Mouse (Mus musculus) hindbrain, embryonic 12.5 days (tissue): Measurements from ENCODE around the gene Gm9857. TPM values are rescaled to one million over a fixed set of nuclear protein-coding genes. Genes with fewer than 3 reads are reported as not detected.

Experiments
- ATAC-seq: fragments of 200-750 bp; cut with Nextera tagmentation; 2 replicates; pipeline ENCODE4 v1.8.0; 2017; ENCODE audit warnings: moderate TSS enrichment; ENCODE audit not compliant: low FRiP score
- H3K27ac ChIP-seq: fragments of 300-500 bp; sonication (generic); 2 replicates; pipeline ENCODE4 v1.5.1; 2016; ENCODE audit warnings: mild to moderate bottlenecking
- H3K27me3 ChIP-seq: fragments of 300-500 bp; sonication (generic); 2 replicates; pipeline ENCODE4 v1.6.1; 2016; ENCODE audit warnings: mild to moderate bottlenecking
- H3K36me3 ChIP-seq: fragments of 300-500 bp; sonication (generic); 2 replicates; pipeline ENCODE4 v1.6.1; 2016; ENCODE audit warnings: mild to moderate bottlenecking
- H3K4me1 ChIP-seq: fragments of 300-500 bp; sonication (generic); 2 replicates; pipeline ENCODE4 v1.6.1; 2016
- H3K4me2 ChIP-seq: fragments of 300-500 bp; sonication (generic); replicated peaks from 2 replicates; pipeline ENCODE4 v1.6.1; 2016; ENCODE audit warnings: mild to moderate bottlenecking
- H3K4me3 ChIP-seq: fragments of 300-500 bp; sonication (generic); 2 replicates; pipeline ENCODE4 v1.5.1; 2016; ENCODE audit warnings: mild to moderate bottlenecking
- H3K9ac ChIP-seq: fragments of 300-500 bp; sonication (generic); 2 replicates; pipeline ENCODE4 v1.6.1; 2016; ENCODE audit warnings: mild to moderate bottlenecking, moderate library complexity
- H3K9me3 ChIP-seq: fragments of 300-500 bp; sonication (generic); replicated peaks from 2 replicates; pipeline ENCODE4 v1.6.1; 2016; ENCODE audit warnings: mild to moderate bottlenecking
- WGBS: fragments of 180-500 bp; shearing (Covaris S2); methylation state at CpG from one replicate; pipeline ENCODE4 v1.1.7; 2016; 5-methylcytosine and 5-hydroxymethylcytosine counted together
- polyA plus RNA-seq: library from polyadenylated mRNA; unstranded; fragments of >200 nt; fragmentation: Nextera tagmentation; extraction: Ambion mirVana; gene quantifications from 2 replicates; pipeline ENCODE4 v1.2.1, GENCODE M21; 2016

Gene Gm9857
- polyA plus RNA-seq, 1 experiment from 2014 or later: not detected

DNA sequence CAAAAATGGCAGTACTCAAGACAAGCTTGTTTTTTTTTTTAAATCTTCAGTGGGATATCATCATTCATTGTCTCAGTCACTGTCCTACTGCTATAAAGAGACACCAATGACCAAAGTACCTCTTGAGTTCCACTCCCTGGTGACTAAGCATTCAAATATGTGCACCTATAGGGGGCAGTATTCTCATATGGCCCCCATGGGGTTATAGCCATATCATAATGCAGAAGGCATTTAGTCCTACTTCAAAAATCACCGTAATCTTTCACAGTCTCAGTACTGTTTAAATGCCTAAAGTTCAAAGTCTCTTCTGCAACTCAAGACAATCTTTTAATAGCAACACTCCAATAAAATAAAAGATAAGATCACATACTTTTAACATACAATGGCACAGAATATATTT lies 21.4 kb downstream of the Gm9857 start:
- Histone ChIP-seq H3K27me3 (no peaks in the 10 kb centered on the region), H3K9ac (no peak overlapping the region), H3K27ac (no peak overlapping the region), H3K4me1 (no peaks in the 10 kb centered on the region), H3K4me2 (no peak overlapping the region), H3K4me3 (no peak overlapping the region), H3K36me3 (no peaks in the 10 kb centered on the region), H3K9me3 (no peaks in the 10 kb centered on the region)
- ATAC-seq: no peak
- 100% methylated on average over 1 of the region's 1 CpGs for WGBS

DNA sequence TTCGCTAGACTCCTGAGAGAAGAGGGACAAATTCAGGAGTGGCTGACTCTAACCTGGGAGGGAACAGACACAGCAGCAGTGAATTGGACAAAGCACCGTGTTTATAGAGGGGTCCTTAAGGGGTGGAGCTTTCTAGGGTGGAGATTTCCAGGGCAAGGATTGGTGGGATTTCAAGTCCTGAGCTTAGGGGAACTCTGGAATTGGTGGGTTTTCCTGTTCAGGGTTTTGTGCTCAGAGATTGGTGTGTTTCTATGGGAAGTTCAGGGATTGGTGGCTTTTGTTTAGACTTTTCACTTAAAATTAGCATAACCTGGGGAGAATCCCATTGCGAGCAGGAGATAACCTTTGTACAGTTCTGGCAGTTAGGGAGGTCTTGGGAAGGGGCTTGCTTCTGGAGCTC lies 22.3 kb downstream of the Gm9857 start:
- Histone ChIP-seq H3K4me1 (no peaks in the 10 kb centered on the region), H3K4me3 (no peak overlapping the region), H3K27me3 (no peaks in the 10 kb centered on the region), H3K9ac (no peak overlapping the region), H3K9me3 (no peaks in the 10 kb centered on the region), H3K36me3 (no peaks in the 10 kb centered on the region), H3K27ac (no peak overlapping the region), H3K4me2 (no peak overlapping the region)
- WGBS: 63% methylated on average over 3 of the region's 3 CpGs
- no peak for ATAC-seq

DNA sequence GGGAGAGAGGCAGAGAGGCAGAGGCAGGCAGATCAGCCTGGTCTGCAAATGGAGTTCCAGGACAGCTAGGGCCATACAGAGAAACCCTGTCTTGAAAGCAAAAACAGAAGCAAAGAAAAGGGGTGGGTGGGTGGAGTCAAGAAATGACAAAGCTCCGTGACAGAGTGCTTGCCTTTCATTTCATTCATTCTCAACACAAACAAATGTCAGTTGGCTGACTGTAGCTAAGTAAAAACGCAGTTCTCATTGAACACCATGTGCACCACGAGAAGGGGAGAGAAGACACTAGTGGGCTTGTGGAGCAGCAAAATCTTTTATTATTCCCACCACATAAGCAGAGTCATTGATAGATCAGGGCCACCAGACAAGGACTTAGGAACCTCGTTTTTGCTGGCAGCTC lies 23.4 kb downstream of the Gm9857 start:
- Histone ChIP-seq H3K9ac (no peak overlapping the region), H3K4me2 (no peak overlapping the region), H3K27ac (no peak overlapping the region), H3K36me3 (no peaks in the 10 kb centered on the region), H3K9me3 (no peaks in the 10 kb centered on the region), H3K4me1 (0 out of 2 replicates have a peak, but pooled peaks cover 6% of the 10 kb centered on the region), H3K4me3 (no peak overlapping the region), H3K27me3 (no peaks in the 10 kb centered on the region)
- 37% methylated on average over 4 of the region's 4 CpGs for WGBS
- ATAC-seq: no peak

DNA sequence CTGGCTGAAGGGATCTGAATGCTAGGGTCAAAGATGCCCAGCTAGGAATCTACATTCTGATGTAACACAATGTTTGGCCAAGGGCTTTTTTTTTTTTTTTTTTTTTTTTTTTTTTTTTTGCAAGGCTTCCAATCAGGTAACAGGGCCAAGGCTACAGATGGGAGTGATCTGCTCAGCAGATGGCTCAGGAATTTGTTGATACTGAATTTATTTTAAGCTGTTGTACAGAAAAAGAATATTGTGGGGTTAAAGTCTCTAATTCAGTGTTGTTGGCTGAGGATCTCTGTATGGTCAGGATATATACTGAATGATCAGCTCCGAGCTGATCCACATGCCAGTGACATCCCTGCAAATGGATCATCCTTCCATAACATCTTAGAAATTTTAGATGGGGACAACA lies 24.2 kb downstream of the Gm9857 start:
- 90% methylated on average over 1 of the region's 1 CpGs for WGBS
- H3K4me3 ChIP-seq: no peak overlapping the region
- no peak overlapping the region for H3K9ac ChIP-seq
- no peaks in the 10 kb centered on the region for H3K9me3 ChIP-seq
- H3K27me3 ChIP-seq: no peaks in the 10 kb centered on the region
- no peak overlapping the region for H3K4me2 ChIP-seq
- no peak for ATAC-seq
- no peaks in the 10 kb centered on the region for H3K36me3 ChIP-seq
- H3K27ac ChIP-seq: no peak overlapping the region
- 0 out of 2 replicates have a peak, but pooled peaks cover 6% of the 10 kb centered on the region for H3K4me1 ChIP-seq

DNA sequence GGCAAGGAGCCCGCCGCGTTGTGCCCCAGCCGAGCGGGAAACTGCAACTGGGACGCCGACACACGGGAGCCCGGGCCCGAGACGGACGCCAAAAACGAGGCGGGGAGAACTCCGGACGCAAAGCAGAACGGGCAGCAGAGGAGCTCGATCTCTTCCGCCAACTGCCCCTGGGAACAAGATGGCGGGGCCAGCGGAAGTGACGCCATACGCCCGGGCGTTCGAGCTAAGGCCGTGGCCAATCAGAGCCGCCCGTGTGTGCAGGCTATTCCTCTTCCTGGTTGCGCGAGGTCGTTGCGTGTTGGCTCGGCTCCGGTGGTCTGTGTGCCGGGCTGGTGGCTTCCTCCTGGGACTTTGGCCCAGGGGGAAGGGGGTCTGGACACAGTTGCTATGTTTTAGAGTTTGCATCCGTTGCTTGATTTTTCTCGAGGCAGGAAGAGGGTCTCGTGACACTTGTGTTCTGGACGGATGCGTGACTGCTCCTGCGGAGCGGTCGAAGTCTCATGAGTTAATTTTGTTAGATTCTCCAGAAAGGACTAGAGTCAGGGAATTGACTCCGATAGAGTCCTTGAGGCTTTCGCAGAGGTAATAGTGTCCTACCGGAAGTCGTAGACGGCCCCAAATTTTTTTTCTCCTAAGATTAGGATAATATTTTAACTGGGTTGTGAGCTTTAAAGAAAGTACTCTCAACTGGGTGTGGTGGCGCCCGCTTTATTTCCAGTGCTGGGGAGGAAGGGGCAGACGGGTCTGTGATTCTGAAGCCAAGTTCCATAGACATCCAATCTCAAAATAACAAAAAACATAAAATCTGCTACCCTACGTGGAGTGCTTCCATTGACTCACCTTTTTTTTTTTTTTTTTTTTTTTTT lies 28.5 kb downstream of the Gm9857 start, which contains the start of gene Prpf38b:
Gene Prpf38b (minus strand): TSS at position 180 of the 866 bp plus-strand sequence.
- WGBS: 1% methylated on average over 53 of the region's 53 CpGs
- peaks cover 22% of the 10 kb centered on the region for H3K4me1 ChIP-seq
- H3K27ac ChIP-seq: peak within 1 kb of the TSS; percentile 96
- peak; percentile 99 for ATAC-seq
- peak within 1 kb of the TSS; percentile 88 for H3K4me3 ChIP-seq
- peaks cover 13% of the 10 kb centered on the region for H3K36me3 ChIP-seq
- H3K9me3 ChIP-seq: no peaks in the 10 kb centered on the region
- peak within 1 kb of the TSS; percentile 94 for H3K4me2 ChIP-seq
- no peaks in the 10 kb centered on the region for H3K27me3 ChIP-seq
- peak within 1 kb of the TSS; percentile 90 for H3K9ac ChIP-seq

DNA sequence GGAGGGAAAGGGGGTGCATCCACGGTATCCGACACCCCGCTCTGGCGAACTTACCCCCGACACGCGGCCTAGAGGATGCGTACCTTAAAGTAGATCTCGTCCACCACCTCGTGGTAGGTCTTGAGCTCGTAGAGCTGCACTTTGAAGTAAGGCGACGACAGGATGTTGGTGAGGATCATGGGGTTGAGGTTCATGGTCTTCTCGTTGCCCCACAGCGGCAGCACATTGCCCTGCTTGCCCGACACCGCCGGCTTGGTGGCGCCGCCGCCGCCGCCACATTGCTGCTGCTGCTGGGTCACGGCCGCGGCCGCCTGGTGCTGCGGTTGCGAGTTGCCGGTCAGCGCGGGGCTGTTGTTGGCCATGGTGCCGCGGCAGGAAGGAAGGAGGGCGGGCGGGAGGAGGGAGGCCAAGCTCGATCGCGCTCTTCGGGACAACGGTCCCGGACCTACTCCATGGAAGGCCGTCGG lies 29.1 kb downstream of the Gm9857 start:
- Histone ChIP-seq H3K4me2 (peak overlapping the region; percentile 94), H3K9me3 (no peaks in the 10 kb centered on the region), H3K27me3 (no peaks in the 10 kb centered on the region), H3K27ac (peak overlapping the region; percentile 96), H3K36me3 (peaks cover 13% of the 10 kb centered on the region), H3K9ac (peak overlapping the region; percentile 90), H3K4me3 (peak overlapping the region; percentile 88), H3K4me1 (peaks cover 22% of the 10 kb centered on the region)
- WGBS: under 1% methylated on average over 40 of the region's 44 CpGs
- ATAC-seq: peak; percentile 91

DNA sequence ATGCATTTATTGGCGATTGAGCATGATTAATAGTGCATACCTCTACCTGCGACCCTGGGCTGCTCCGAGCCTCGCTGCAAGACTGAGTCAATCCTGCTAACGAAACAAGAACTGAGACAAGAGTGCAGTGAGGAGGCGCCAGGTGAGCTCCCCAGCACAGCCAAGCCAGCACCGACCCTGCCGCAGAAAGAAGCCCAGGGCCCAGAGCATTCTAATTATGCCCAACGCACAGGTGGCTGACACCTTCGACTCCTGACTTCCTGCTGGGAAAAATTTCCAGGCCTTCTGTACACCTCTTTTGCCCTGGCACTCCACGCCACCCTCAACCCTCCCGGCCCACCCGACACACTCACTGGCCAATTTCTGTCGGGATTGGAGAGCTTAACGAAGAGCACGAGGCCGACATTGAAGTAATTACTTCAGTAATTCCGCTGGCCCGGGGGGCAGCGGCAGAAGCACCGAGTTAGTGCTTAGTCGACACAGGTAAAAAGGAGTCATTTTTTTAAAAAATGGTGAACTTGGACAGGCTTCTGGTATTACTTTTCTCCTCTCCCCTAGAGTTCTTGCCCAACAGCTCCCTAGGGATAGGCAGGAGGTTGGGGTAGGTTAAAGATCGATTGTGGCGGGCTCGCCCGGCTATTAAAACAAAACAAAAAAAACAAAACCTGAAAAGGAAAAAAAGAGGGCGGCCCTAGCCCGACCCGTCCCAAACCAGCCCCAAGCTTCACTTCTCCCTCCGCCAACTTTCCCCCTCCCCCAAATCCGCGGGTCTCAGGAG lies 29.8 kb downstream of the Gm9857 start:
- no peak for ATAC-seq
- Histone ChIP-seq H3K36me3 (peaks cover 17% of the 10 kb centered on the region), H3K4me1 (peaks cover 22% of the 10 kb centered on the region), H3K4me2 (peak overlapping the region; percentile 94), H3K27me3 (no peaks in the 10 kb centered on the region), H3K9me3 (no peaks in the 10 kb centered on the region), H3K9ac (peak overlapping the region; percentile 90), H3K27ac (peak overlapping the region; percentile 96), H3K4me3 (peak overlapping the region; percentile 88)
- under 1% methylated on average over 32 of the region's 32 CpGs for WGBS

DNA sequence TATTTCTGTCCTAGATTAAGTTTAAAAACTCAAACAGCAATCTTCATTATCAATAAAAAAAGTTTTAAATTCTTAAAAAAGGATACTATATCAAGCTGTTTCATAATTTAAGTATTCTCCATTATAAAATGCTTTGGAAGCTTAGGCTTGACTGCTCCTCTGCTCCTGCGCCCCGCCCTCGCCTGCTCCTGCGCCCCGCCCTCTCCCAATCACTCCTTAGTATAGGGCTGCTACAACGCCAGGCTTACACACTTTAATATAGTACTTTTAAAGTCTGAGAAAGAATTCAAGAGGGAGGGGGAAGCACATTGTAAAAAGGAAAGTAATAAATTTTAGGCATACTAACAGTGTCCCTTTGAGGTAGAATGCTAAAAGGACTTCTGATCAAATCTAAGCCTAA lies 37.3 kb downstream of the Gm9857 start:
- Histone ChIP-seq H3K9ac (no peak overlapping the region), H3K27ac (no peak overlapping the region), H3K4me2 (no peak overlapping the region), H3K36me3 (peaks cover 46% of the 10 kb centered on the region), H3K27me3 (no peaks in the 10 kb centered on the region), H3K4me3 (no peak overlapping the region), H3K9me3 (no peaks in the 10 kb centered on the region; the same call in 1 of the 2 replicates), H3K4me1 (no peaks in the 10 kb centered on the region)
- ATAC-seq: no peak
- 95% methylated on average over 6 of the region's 6 CpGs for WGBS

DNA sequence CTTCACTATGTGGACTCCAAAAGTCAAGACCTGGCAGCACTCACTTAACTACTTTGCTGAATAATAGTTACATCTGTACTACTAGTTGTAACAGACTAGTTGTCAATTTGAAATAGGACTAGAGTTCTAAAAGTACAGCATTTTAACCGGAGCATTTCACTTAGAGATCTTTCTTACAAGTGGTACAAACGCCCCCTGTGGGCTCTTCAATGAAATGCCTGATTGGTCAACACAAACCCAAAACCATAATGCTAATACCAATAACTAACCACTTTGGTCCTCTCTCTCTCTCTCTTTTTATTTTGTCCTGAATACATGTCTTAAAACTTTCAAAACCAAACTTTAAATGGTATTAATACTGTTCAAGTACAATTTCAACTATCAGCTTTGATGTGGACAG lies 38.2 kb downstream of the Gm9857 start:
- Histone ChIP-seq H3K4me3 (no peak overlapping the region), H3K36me3 (peaks cover 38% of the 10 kb centered on the region), H3K4me2 (no peak overlapping the region), H3K9ac (no peak overlapping the region), H3K27me3 (no peaks in the 10 kb centered on the region), H3K27ac (no peak overlapping the region), H3K4me1 (no peaks in the 10 kb centered on the region), H3K9me3 (no peaks in the 10 kb centered on the region; the same call in 1 of the 2 replicates)
- no peak for ATAC-seq
- 56% methylated on average over 2 of the region's 2 CpGs for WGBS

DNA sequence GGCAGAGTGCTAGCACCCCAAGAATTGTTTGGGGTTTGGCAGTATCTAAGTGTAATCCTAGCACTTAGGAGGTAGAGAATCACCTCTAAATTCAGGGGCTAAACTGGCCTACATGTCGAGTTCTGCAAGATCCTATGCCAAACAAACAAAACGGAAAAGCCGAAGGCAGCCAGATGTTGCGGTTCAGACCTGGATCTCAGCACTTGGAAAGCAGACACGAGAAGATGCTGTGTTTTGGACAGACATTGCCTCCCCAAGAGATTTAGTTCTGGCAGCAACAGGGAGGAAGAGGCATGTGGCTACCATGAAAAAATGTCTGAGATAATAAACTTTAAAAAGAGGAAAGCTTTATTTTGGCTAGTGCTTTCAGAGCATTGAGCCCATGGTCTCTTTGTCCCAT lies 39.6 kb downstream of the Gm9857 start:
- Histone ChIP-seq H3K4me2 (no peak overlapping the region), H3K27me3 (no peaks in the 10 kb centered on the region), H3K9me3 (no peaks in the 10 kb centered on the region; the same call in 1 of the 2 replicates), H3K4me1 (no peaks in the 10 kb centered on the region), H3K36me3 (peaks cover 34% of the 10 kb centered on the region), H3K9ac (no peak overlapping the region), H3K4me3 (no peak overlapping the region), H3K27ac (no peak overlapping the region)
- WGBS: 82% methylated on average over 5 of the region's 5 CpGs
- no peak for ATAC-seq

DNA sequence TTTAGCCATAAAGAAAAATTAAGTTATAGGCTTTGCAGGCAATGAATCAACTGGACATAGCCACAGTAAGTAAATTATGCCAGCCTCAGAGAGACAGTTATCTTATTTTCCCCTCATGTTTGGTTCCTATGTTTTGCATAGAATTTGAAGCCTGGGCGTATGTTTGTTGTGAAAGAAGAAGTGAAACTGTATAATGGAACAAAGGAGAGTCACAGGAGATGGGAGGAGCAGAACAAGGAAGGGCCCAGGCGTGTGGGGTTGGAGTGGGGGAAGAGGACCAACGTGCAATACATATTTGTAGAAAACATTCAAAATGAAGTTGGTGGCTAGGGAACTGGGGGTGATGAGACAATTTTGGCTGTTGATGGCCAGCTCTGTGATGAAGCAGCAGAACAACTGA lies 40.1 kb downstream of the Gm9857 start:
- ATAC-seq: no peak
- H3K9me3 ChIP-seq: no peaks in the 10 kb centered on the region; the same call in 1 of the 2 replicates
- no peak overlapping the region for H3K9ac ChIP-seq
- 89% methylated on average over 3 of the region's 3 CpGs for WGBS
- peaks cover 30% of the 10 kb centered on the region for H3K36me3 ChIP-seq
- no peak overlapping the region for H3K4me3 ChIP-seq
- no peaks in the 10 kb centered on the region for H3K4me1 ChIP-seq
- no peaks in the 10 kb centered on the region for H3K27me3 ChIP-seq
- no peak overlapping the region for H3K4me2 ChIP-seq
- no peak overlapping the region for H3K27ac ChIP-seq

DNA sequence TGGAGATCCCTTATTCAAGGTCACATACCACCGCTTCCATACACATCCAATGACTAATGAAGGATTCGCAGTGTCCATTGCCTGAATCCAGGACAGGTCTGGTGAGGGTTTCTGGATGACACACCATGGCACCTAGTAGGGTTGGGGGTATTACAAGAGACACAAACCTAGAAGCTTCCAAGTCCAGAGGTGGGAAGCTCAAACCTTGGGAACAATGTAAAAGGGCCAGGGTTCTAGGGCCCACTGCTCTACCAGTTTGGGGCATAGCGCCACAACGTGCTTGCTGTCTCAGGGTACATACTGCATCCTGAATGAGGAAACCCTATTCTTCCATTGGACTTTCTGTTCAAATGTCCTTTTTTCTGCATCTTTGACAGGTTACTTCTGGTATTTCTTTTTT lies 41.6 kb downstream of the Gm9857 start:
- Histone ChIP-seq H3K9me3 (no peaks in the 10 kb centered on the region; the same call in 1 of the 2 replicates), H3K27me3 (no peaks in the 10 kb centered on the region), H3K36me3 (peaks cover 16% of the 10 kb centered on the region), H3K4me2 (no peak overlapping the region), H3K9ac (no peak overlapping the region), H3K4me3 (no peak overlapping the region), H3K27ac (no peak overlapping the region), H3K4me1 (no peaks in the 10 kb centered on the region)
- 92% methylated on average over 4 of the region's 4 CpGs for WGBS
- no peak for ATAC-seq
